Mouse (Mus musculus) megakaryocyte, embryonic 14.5 days (primary cell): ENCODE measurements at regions not wholly inside any gene's neighbourhood (a gene's known extent, or its start where the extent isn't known, plus 50 kb on each side); places are given as distances from the start of the nearest gene placed in this dataset.

Experiments used
- H3K27me3 ChIP-seq: replicated peaks from 2 replicates; pipeline ENCODE3; 2012; ENCODE audit warnings: inconsistent platforms
- H3K36me3 ChIP-seq: replicated peaks from 2 replicates; pipeline ENCODE3; 2012; ENCODE audit warnings: low read length, inconsistent platforms, mixed read lengths
- H3K4me1 ChIP-seq: 2 replicates; pipeline ENCODE4 v1.6.1; 2012; ENCODE audit warnings: inconsistent platforms
- H3K4me3 ChIP-seq: replicated peaks from 2 replicates; pipeline ENCODE3; 2012; ENCODE audit warnings: moderate library complexity, mild to moderate bottlenecking, inconsistent platforms
- H3K9me3 ChIP-seq: 2 replicates; pipeline ENCODE4 v1.6.1; 2012; ENCODE audit warnings: inconsistent platforms
- FLI1 ChIP-seq: IDR thresholded peaks from 2 replicates; pipeline ENCODE4 v1.6.1; 2012; ENCODE audit warnings: low read length, inconsistent platforms, mixed read lengths
- GATA1 ChIP-seq: IDR thresholded peaks from 3 replicates; pipeline ENCODE4 v1.6.1; 2012; ENCODE audit warnings: mixed read lengths, low read length, inconsistent platforms, borderline replicate concordance

DNA sequence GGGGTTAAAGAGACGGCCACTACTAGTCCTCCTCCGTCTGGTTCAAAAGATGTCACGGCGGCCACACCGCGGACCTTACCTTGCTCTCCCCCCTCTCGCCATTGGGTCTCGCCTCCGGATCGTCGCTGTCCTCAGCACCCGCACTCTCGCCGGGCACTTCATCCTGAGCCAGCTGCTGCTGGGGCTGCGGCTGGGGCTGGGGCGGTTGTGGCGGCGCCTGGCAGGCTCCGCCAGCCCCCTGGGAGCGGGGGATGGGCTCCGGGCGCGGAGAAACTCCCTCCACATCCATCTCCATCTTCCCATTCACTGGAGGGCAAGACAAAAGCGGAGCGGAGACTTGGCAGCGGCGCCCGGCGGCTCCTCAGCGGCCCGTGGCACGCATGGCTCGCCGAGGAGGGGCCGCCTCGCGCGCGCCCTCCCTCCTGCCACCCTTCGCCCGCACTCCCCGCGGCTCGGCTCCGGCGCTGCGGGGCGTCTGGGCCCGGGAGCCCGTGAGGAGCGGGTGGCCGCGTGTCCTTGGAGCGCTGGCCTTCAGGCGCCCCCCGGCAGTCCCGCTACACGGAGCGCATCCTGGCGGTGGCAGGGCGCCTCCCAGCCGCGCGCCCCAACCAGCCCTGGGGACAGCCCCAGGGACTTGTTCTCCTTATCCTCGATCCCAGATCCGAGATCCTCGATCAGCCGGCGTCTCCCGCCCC, 167.8 kb upstream of the Azi2 start:
- Histone ChIP-seq H3K9me3 (peaks cover 9% of the 10 kb centered on the region), H3K4me3 (peak overlapping the region; percentile 92), H3K4me1 (peaks cover 38% of the 10 kb centered on the region), H3K27me3 (peaks cover 54% of the 10 kb centered on the region), H3K36me3 (peaks cover 3% of the 10 kb centered on the region)
- no peak for TF ChIP-seq FLI1
- TF ChIP-seq GATA1 = no peak

DNA sequence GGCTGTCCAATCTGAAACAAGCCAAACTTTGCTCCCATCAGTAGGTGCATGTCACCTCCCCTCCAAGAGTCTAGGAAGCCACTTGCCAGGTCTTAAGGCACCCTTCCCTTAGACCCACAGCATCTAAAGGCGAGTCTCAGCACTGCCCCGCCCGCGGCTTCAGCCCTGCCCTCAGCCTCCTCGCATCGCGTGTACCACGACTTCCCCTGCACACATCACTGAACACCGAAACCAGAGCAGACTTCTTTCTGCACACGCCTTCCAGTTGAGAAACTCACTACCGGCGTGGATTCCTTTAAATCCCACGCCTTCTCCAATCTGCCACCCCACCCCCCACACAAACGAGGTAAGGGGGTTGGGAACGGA, 168.3 kb upstream of the Azi2 start:
- Histone ChIP-seq H3K9me3 (peaks cover 15% of the 10 kb centered on the region), H3K4me3 (peak overlapping the region; percentile 92), H3K4me1 (peaks cover 33% of the 10 kb centered on the region), H3K36me3 (peaks cover 6% of the 10 kb centered on the region), H3K27me3 (peaks cover 57% of the 10 kb centered on the region)
- TF ChIP-seq GATA1 (no peak), FLI1 (no peak)

DNA sequence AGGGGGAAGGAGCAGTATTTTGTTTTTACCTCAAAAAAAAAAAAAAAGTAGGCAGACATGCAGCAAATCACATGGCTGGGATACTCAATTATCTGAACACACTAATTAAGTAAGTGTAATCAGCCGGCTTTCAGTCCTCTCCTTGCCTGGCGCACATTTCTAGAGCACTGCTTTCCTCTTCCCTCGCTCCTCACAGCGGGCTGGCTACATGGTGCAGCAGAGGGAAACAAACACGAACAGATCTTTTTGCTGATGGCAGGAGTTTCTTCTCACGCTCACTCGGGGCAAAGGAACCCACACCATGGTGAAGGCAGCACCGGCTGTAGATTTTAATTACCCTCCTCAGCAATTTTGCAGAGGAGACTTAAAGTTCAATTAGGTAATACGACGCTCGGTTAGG, 169.7 kb upstream of the Azi2 start:
- Histone ChIP-seq H3K4me3 (no peak overlapping the region), H3K4me1 (peaks cover 26% of the 10 kb centered on the region), H3K36me3 (peaks cover 15% of the 10 kb centered on the region), H3K27me3 (peaks cover 55% of the 10 kb centered on the region), H3K9me3 (peaks cover 27% of the 10 kb centered on the region)
- no peak for TF ChIP-seq FLI1
- TF ChIP-seq GATA1 = no peak

DNA sequence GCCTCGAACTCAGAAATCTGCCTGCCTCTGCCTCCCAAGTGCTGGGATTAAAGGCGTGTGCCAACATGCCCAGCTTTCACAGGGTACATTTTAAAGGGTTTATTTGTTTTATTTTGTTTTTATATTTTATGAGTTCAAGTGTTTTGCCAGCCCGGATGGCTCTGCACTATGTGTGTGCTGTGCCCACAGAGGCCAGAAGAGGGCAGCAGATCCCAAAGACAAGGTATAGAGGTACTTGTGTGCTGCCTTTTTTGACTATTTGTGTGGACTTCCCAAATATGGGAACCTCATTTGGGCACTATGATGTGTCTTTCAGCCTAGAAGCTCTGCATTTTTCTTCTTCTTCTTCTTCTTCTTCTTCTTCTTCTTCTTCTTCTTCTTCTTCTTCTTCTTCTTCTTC, 176.4 kb upstream of the Azi2 start:
- H3K9me3 ChIP-seq = peaks cover 34% of the 10 kb centered on the region
- no peak overlapping the region for H3K4me3 ChIP-seq
- TF ChIP-seq GATA1 = no peak
- TF ChIP-seq FLI1 = no peak

DNA sequence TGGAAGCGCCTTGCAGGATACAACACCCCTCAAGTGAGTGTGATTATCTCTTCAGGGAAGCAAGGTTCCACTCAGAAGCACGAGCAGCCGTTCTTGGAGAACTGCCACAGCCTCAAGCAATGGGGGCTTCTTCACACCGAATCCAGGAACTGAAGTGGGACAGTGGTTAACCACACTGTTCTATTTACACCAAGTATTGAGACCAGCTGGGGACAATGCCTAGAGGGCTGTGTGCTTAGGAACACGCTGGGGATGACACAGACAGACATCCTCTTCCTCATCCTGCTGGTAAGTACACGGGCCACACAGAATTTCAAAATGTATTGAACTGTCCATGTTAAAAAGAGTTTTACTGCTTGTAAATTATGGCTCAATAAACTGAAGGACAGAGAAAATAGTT, 177.0 kb upstream of the Azi2 start:
- TF ChIP-seq GATA1 (no peak), FLI1 (no peak)
- Histone ChIP-seq H3K4me3 (peak overlapping the region; percentile 85), H3K27me3 (peaks cover 4% of the 10 kb centered on the region), H3K4me1 (peaks cover 47% of the 10 kb centered on the region), H3K9me3 (peaks cover 34% of the 10 kb centered on the region), H3K36me3 (peaks cover 18% of the 10 kb centered on the region)

More for the DNA sequence above, 176.4 kb upstream of the Azi2 start:
- Histone ChIP-seq H3K4me1 (peaks cover 41% of the 10 kb centered on the region), H3K27me3 (peaks cover 4% of the 10 kb centered on the region), H3K36me3 (peaks cover 18% of the 10 kb centered on the region)

DNA sequence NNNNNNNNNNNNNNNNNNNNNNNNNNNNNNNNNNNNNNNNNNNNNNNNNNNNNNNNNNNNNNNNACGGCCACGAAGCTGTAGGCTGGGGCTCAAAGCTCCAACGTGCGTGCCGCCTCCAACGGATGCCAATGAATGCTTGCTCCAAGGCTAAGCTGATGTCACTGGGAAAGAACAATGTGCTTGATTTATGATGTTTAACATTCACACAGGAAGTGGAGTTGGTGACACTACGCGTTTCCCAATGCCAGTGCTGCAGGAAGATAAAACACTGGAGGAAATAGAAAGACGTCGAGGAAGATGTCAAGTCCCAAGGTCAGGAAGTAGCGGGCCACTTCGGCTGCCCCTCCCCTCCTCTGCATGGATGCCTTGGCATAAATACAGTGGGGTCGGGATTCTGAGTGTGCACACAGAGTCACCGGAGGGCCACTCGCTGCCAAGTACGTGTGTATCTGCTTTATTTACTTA, 180.7 kb upstream of the Azi2 start:
- H3K4me3 ChIP-seq = peak overlapping the region; percentile 70
- peaks cover 9% of the 10 kb centered on the region for H3K36me3 ChIP-seq
- H3K9me3 ChIP-seq = peaks cover 23% of the 10 kb centered on the region
- peak; percentile 17; the same call in 1 of the 3 replicates for TF ChIP-seq GATA1
- no peak for TF ChIP-seq FLI1
- no peaks in the 10 kb centered on the region for H3K27me3 ChIP-seq
- H3K4me1 ChIP-seq = peaks cover 57% of the 10 kb centered on the region

DNA sequence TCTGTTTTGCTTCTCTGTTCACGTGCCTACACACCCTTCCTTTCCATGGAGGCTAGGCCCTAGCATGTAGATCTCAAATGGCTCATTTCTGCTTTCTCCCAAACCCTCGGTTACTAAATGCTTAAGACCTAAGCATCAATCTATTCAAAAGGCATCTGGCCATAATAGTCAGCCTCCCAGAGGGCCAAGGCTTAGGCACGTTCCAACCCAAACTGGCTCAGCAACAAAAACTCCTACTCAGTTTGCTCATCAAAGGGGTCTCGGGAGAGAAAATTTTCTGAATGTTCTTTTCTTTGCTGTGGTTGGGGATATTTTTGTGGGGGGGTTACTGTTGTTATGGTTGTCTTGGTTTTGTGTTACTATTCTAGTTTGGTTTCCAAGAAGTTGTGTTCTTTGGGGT, 196.8 kb upstream of the Azi2 start:
- H3K36me3 ChIP-seq = no peaks in the 10 kb centered on the region
- H3K27me3 ChIP-seq = no peaks in the 10 kb centered on the region
- TF ChIP-seq FLI1 (no peak), GATA1 (no peak)
- H3K9me3 ChIP-seq = no peaks in the 10 kb centered on the region
- no peak overlapping the region for H3K4me3 ChIP-seq
- peaks cover 52% of the 10 kb centered on the region for H3K4me1 ChIP-seq

DNA sequence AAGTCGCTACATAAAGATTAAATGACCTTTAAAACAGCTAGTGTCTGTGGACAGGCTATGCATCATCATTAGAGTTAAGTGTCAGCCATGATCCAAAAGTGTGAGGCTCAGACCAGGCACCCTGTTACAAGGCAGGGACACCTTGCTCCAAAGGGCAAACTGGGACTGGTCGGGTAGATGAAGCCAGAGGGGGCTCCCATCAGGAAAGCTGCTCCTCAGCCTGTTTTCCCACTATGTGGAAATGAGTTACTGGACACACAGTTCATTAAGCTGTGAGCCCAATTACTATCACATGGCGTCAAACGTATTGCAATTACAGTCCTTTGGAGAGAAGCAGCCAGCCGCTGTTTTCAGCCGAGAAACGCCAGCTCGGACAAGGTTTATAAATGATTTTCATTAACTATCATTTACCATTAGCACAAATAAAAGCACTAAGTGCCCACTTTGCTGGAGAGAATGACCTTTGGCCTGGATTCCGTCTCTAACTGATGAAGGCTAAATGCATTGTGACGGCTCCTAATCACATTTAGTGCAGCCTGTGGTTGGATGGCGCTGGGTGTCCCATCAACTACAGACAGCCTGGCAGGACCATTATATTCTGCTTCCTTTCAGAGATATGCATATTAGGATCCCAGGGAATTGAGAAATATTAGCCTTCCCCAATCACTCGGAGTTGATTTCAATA, 203.5 kb upstream of the Azi2 start:
- H3K9me3 ChIP-seq = no peaks in the 10 kb centered on the region
- H3K36me3 ChIP-seq = no peaks in the 10 kb centered on the region
- no peaks in the 10 kb centered on the region for H3K27me3 ChIP-seq
- TF ChIP-seq GATA1 (no peak), FLI1 (no peak)
- H3K4me1 ChIP-seq = peaks cover 46% of the 10 kb centered on the region
- no peak overlapping the region for H3K4me3 ChIP-seq

DNA sequence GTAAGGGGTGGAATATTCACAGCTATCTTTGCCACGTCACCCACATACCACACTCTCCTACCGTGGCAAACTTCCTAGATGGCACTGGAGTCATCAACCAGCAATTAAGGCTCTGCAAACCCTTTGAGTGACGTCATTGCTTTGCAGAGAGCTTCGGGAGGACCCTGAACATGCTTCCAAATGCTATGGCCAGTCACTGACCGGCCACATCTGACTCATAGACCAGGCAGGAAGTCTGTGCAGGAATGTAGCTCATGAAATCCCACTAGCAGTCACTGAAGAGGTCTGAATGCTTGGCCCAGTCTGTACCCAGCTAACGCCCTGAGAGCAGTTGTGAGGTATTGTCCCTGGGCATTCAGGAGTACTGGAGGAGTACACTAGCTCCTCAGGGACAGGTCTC, 203.9 kb upstream of the Rbms3 start:
- peaks cover under 1% of the 10 kb centered on the region for H3K27me3 ChIP-seq
- H3K4me1 ChIP-seq = peaks cover 44% of the 10 kb centered on the region
- H3K9me3 ChIP-seq = peaks cover under 1% of the 10 kb centered on the region
- H3K4me3 ChIP-seq = peak overlapping the region; percentile 2
- no peak for TF ChIP-seq FLI1
- TF ChIP-seq GATA1 = no peak
- H3K36me3 ChIP-seq = no peaks in the 10 kb centered on the region

DNA sequence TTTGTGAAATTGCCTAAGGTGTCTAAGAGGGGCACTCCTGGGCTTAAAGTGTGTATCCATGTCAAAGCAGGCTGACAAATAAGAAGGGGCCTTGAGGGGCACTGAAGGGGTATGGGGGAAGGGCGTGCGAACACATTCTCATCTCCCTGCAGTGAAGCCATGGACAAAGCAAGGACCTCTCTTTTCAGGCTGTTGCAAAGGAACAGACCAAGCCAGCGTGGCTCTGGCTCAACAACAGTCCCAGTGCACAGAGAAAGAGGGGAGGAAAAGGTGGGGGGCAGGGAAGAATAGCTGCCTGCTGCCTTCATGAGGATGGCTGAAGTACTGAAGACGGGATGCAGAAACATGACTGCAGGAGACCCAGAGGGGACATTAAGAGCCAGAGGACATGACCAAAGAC, 184.9 kb upstream of the Rbms3 start:
- no peak overlapping the region for H3K4me3 ChIP-seq
- peaks cover 8% of the 10 kb centered on the region for H3K27me3 ChIP-seq
- peaks cover 35% of the 10 kb centered on the region for H3K4me1 ChIP-seq
- no peaks in the 10 kb centered on the region for H3K9me3 ChIP-seq
- H3K36me3 ChIP-seq = no peaks in the 10 kb centered on the region
- TF ChIP-seq GATA1 (no peak), FLI1 (no peak)
